Mouse (Mus musculus) cortical plate, adult 2 months (tissue): ENCODE results near the gene Slc43a1. TPM values are rescaled to one million over a fixed set of nuclear protein-coding genes. Genes with fewer than 3 reads are reported as not detected.
A peak's percentile ranks its signal among the peaks of the same experiment; 100 is the strongest.

Experiments
- H3K27ac ChIP-seq: fragments of 200-500 bp; 2 replicates; pipeline ENCODE4 v1.5.1; 2012; ENCODE audit warnings: low read length, control low read depth, inconsistent platforms; ENCODE audit not compliant: insufficient read depth
- H3K4me1 ChIP-seq: fragments of 200-500 bp; 2 replicates; pipeline ENCODE4 v1.6.1; 2011; ENCODE audit warnings: low read length; ENCODE audit not compliant: control insufficient read depth, insufficient read depth
- H3K4me3 ChIP-seq: fragments of 200-500 bp; 2 replicates; pipeline ENCODE4 v1.5.1; 2011; ENCODE audit warnings: mild to moderate bottlenecking, low read length, control low read depth; ENCODE audit not compliant: insufficient read depth
- CTCF ChIP-seq: fragments of 200-500 bp; IDR thresholded peaks from 2 replicates; pipeline ENCODE4 v1.5.1; 2011; ENCODE audit warnings: mild to moderate bottlenecking, control low read depth, low read length; ENCODE audit not compliant: insufficient read depth; ENCODE audit errors: extremely low read depth
- POLR2A ChIP-seq: fragments of 200-500 bp; IDR thresholded peaks from 2 replicates; pipeline ENCODE4 v1.6.1; 2011; ENCODE audit warnings: mild to moderate bottlenecking, low read length, control low read depth; ENCODE audit not compliant: insufficient read depth; ENCODE audit errors: extremely low read depth
- polyA plus RNA-seq: library from polyadenylated mRNA; depleted of rRNA; stranded (reverse); fragments of >200 nt; gene quantifications from 2 replicates; pipeline ENCODE4 v1.2.3, GENCODE M21; 2012

Gene Slc43a1
- polyA plus RNA-seq, 1 experiment: 0.52 TPM

GRCm38 (mm10) chr2:84883942-84884341 lies 45.3 kb downstream of the Slc43a1 start:
- H3K4me3 ChIP-seq: peak overlapping the region; percentile 67
- H3K27ac ChIP-seq: no peak overlapping the region
- TF ChIP-seq CTCF (no peak), POLR2A (no peak)
- H3K4me1 ChIP-seq: 0 out of 2 replicates have a peak, but pooled peaks cover 1% of the 10 kb centered on the region

DNA sequence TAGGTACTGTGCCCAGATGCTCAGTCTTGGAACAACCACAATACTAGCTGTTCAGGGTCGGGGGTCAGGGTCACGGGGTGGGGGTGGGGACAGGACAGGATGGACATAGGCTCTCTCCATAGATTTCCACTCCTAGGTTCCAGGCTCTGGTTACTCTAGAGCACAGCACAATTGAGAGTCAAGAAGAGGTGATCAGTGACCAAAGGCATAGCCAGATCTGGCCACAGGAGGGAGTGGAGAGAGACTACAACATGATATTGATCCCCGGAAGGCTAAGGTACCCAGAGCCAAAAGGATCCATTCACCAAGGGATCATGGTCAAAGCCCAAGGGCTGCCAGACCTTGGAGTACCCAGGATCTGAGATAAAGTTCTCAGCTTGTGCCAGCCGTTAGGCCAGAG lies 46.0 kb downstream of the Slc43a1 start:
- Histone ChIP-seq H3K4me3 (peak overlapping the region; percentile 67), H3K4me1 (0 out of 2 replicates have a peak, but pooled peaks cover 1% of the 10 kb centered on the region), H3K27ac (no peak overlapping the region)
- no peak for TF ChIP-seq POLR2A
- no peak for TF ChIP-seq CTCF

GRCm38 (mm10) chr2:84885084-84886055 lies 46.7 kb downstream of the Slc43a1 start:
- TF ChIP-seq CTCF (no peak), POLR2A (no peak; the same call in 1 of the 2 replicates)
- peak overlapping the region; percentile 67 for H3K4me3 ChIP-seq
- H3K4me1 ChIP-seq: 0 out of 2 replicates have a peak, but pooled peaks cover 1% of the 10 kb centered on the region
- H3K27ac ChIP-seq: no peak overlapping the region

- 0 out of 2 replicates have a peak, but pooled peaks cover 1% of the 10 kb centered on the region for H3K4me1 ChIP-seq
- TF ChIP-seq POLR2A: no peak
- TF ChIP-seq CTCF: no peak
- peak within 1 kb of the TSS; percentile 69 for H3K27ac ChIP-seq
- H3K4me3 ChIP-seq: peak within 1 kb of the TSS; percentile 67
Measured at GRCm38 (mm10) chr2:84886234-84886731, 47.6 kb downstream of the Slc43a1 start, which contains the start of gene Rtn4rl2. TSS of gene Rtn4rl2 (minus strand) at chr2:84886710.

DNA sequence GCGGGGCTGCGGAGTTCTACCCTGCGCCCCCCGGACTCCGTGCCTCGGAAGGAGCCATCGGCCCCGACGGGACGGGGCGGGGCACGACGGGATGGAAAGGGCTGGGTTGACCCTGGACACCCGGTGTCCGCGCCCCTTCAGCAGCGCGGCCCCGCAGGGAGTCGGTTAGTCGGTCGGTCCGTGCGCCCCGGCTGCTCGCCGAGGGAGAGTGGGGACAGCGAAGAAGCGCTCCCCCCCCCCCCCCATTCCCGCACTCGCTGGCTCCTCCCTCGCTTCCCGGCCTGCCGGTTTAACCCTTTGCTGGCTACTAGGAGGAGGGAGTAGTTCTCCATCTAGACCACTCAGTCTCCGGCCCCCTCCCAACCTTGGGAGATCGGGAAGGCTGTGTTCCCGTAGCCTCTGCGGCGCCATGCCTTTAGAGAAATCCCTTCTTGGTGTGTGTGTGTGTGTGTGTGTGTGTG lies 48.2 kb downstream of the Slc43a1 start:
- Histone ChIP-seq H3K27ac (0 out of 2 replicates have a peak overlapping the region, but pooled peaks have one; percentile 69), H3K4me1 (0 out of 2 replicates have a peak, but pooled peaks cover 1% of the 10 kb centered on the region), H3K4me3 (peak overlapping the region; percentile 67)
- TF ChIP-seq POLR2A: peak; percentile 29; the same call in 1 of the 2 replicates
- no peak for TF ChIP-seq CTCF

DNA sequence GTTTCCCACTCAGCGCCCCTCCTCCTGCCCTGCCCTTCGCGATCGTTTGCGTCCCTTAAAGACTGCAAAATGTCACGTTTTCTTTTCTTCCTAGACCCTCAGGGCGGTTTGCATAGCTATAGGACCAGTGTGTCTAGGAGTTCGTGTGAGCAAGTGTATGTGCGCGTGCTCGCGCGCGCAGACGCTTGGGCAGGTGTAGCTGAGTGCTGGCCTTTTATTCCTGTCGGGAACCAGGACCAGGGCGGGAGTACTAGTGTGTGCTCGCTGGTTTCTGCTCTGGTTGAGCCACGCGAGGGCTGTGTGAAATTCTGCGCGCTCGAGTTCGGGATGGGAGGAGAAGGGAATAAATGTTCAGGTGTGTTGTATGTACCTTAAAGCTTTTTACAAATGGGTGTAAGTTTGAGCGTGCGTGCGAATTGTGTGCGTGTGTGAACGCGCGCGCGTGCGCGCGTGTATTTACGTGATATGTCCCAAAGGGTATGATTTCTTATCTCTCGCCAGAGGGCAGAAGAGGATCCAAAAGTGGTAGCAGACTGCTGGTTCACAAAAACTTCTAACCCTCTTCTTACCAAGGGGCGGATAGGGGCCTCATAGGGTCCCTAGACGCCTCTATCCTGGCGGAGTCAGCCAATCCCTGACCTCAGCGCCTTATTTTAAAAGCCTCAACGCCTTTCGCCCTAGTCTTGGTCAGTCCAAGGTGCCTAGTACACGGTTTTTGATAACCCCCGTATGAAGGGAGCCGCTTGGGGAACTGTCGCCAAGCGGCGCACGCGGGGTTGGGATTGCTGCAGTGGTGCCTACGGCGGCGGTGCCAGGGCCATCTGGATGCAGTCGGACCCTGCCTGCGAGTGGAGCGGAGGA lies 49.0 kb downstream of the Slc43a1 start:
- Histone ChIP-seq H3K4me3 (peak overlapping the region; percentile 67), H3K4me1 (0 out of 2 replicates have a peak, but pooled peaks cover 1% of the 10 kb centered on the region), H3K27ac (no peak overlapping the region)
- no peak for TF ChIP-seq CTCF
- TF ChIP-seq POLR2A: no peak

- H3K4me1 ChIP-seq: peaks cover 3% of the 10 kb centered on the region; the same call in 1 of the 2 replicates
- TF ChIP-seq CTCF: peak; percentile 53; the same call in 1 of the 2 replicates
- TF ChIP-seq POLR2A: no peak
- H3K4me3 ChIP-seq: no peak overlapping the region
- H3K27ac ChIP-seq: no peak overlapping the region
Measured at GRCm38 (mm10) chr2:84888657-84889315, 50.1 kb downstream of the Slc43a1 start.

- no peak for TF ChIP-seq CTCF
- no peak for TF ChIP-seq POLR2A
- Histone ChIP-seq H3K27ac (no peak overlapping the region), H3K4me1 (peaks cover 3% of the 10 kb centered on the region; the same call in 1 of the 2 replicates), H3K4me3 (no peak overlapping the region)
Measured at GRCm38 (mm10) chr2:84889316-84890044, 50.8 kb downstream of the Slc43a1 start.
